Mouse (Mus musculus) liver, adult (tissue): ENCODE measurements at regions not wholly inside any gene's neighbourhood (a gene's known extent, or its start where the extent isn't known, plus 50 kb on each side); places are given as distances from the start of the nearest gene placed in this dataset.

Experiments
- GATA4 ChIP-seq: IDR thresholded peaks from 2 replicates; pipeline ENCODE4 v1.6.1; 2014; ENCODE audit warnings: mild to moderate bottlenecking, low read length; ENCODE audit not compliant: insufficient replicate concordance

- no peak for TF ChIP-seq GATA4
Measured at GRCm38 (mm10) chr15:13765411-13765810, 591.9 kb upstream of the Cdh6 start.

- TF ChIP-seq GATA4: no peak
Measured at GRCm38 (mm10) chr15:13764587-13764986, 591.1 kb upstream of the Cdh6 start.

GRCm38 (mm10) chr15:13746559-13746958 lies 573.1 kb upstream of the Cdh6 start:
- TF ChIP-seq GATA4: no peak

GRCm38 (mm10) chr15:13706276-13706675 lies 532.8 kb upstream of the Cdh6 start:
- no peak for TF ChIP-seq GATA4

GRCm38 (mm10) chr15:13705187-13705586 lies 531.7 kb upstream of the Cdh6 start:
- peak; percentile 68; the same call in 1 of the 2 replicates for TF ChIP-seq GATA4

GRCm38 (mm10) chr15:13668193-13668592 lies 494.7 kb upstream of the Cdh6 start:
- no peak for TF ChIP-seq GATA4

GRCm38 (mm10) chr15:13667278-13667677 lies 493.8 kb upstream of the Cdh6 start:
- no peak for TF ChIP-seq GATA4

- no peak for TF ChIP-seq GATA4
Measured at GRCm38 (mm10) chr15:13662275-13662674, 488.8 kb upstream of the Cdh6 start.

GRCm38 (mm10) chr15:13655038-13655437 lies 481.6 kb upstream of the Cdh6 start:
- TF ChIP-seq GATA4: no peak

GRCm38 (mm10) chr15:13635346-13635940 lies 462.0 kb upstream of the Cdh6 start:
- TF ChIP-seq GATA4: no peak

GRCm38 (mm10) chr15:13602133-13602532 lies 428.7 kb upstream of the Cdh6 start:
- TF ChIP-seq GATA4: no peak

GRCm38 (mm10) chr15:13597856-13598255 lies 424.4 kb upstream of the Cdh6 start:
- no peak for TF ChIP-seq GATA4

GRCm38 (mm10) chr15:13593823-13594222 lies 420.3 kb upstream of the Cdh6 start:
- TF ChIP-seq GATA4: no peak

GRCm38 (mm10) chr15:13590864-13591263 lies 417.4 kb upstream of the Cdh6 start:
- TF ChIP-seq GATA4: no peak

GRCm38 (mm10) chr15:13583300-13583699 lies 409.8 kb upstream of the Cdh6 start:
- TF ChIP-seq GATA4: no peak

GRCm38 (mm10) chr15:13582134-13582533 lies 408.7 kb upstream of the Cdh6 start:
- no peak for TF ChIP-seq GATA4

- TF ChIP-seq GATA4: no peak
Measured at GRCm38 (mm10) chr15:13573621-13574020, 400.1 kb upstream of the Cdh6 start.

- no peak for TF ChIP-seq GATA4
Measured at GRCm38 (mm10) chr15:13560920-13561319, 387.4 kb upstream of the Cdh6 start.

GRCm38 (mm10) chr15:13549207-13549837 lies 375.8 kb upstream of the Cdh6 start:
- TF ChIP-seq GATA4: no peak
